8 mouse cellular contexts compared by ENCODE assay signal in genomic region chr19:31082226-31082625, GRCm38 (mm10). TPM values are rescaled to one million over a fixed set of nuclear protein-coding genes. Genes with fewer than 3 reads are reported as not detected.
DNase-seq lines count a peak whose midpoint lies in the region; ATAC-seq and TF ChIP-seq lines count a peak whose summit lies in the region.

No protein-coding gene starts in this region.

- peaks cover 37% of the 10 kb centered on the region for H3K36me3 ChIP-seq in embryonic facial prominence, embryonic 14.5 days (ENCODE audit: control insufficient read depth, insufficient read depth, low read length)
- peaks cover 39% of the 10 kb centered on the region for H3K36me3 ChIP-seq in limb, embryonic 10.5 days
- H3K36me3 ChIP-seq in neural tube, embryonic 13.5 days = peaks cover 32% of the 10 kb centered on the region

- H3K9me3 ChIP-seq in embryonic facial prominence, embryonic 14.5 days (ENCODE audit: control insufficient read depth, low read length) = peaks cover 10% of the 10 kb centered on the region; the same call in 1 of the 2 replicates
- peaks cover 8% of the 10 kb centered on the region; the same call in 1 of the 2 replicates for H3K9me3 ChIP-seq in limb, embryonic 10.5 days (replicated peaks)
- no peaks in the 10 kb centered on the region for H3K9me3 ChIP-seq in neural tube, embryonic 13.5 days

- ATAC-seq in embryonic facial prominence, embryonic 14.5 days (ENCODE audit: low read depth) = no peak
- ATAC-seq in neural tube, embryonic 13.5 days (ENCODE audit: low read depth) = peak; percentile 65

- no peaks in the 10 kb centered on the region for H3K27me3 ChIP-seq in embryonic facial prominence, embryonic 14.5 days (replicated peaks; ENCODE audit: control insufficient read depth, insufficient read depth, low read length)
- no peaks in the 10 kb centered on the region for H3K27me3 ChIP-seq in limb, embryonic 10.5 days (ENCODE audit: low read depth, poor library complexity, severe bottlenecking)
- no peaks in the 10 kb centered on the region for H3K27me3 ChIP-seq in neural tube, embryonic 13.5 days

- 18% methylated on average over 7 of the region's 7 CpGs for WGBS in embryonic facial prominence, embryonic 14.5 days
- WGBS in limb, embryonic 10.5 days = 18% methylated on average over 7 of the region's 7 CpGs
- WGBS in neural tube, embryonic 13.5 days = 15% methylated on average over 7 of the region's 7 CpGs

- no peak for DNase-seq in left cerebral cortex, adult 2 months (ENCODE audit: extremely low spot score in 1 of 2, low spot score in 2 of 2)
- DNase-seq in left cerebral cortex, adult 18-20 months (ENCODE audit: low spot score in 2 of 2) = no peak
- no peak for DNase-seq in embryonic facial prominence, embryonic 14.5 days (ENCODE audit: low spot score)
- DNase-seq in limb, embryonic 10.5 days (ENCODE audit: low spot score) = no peak
- DNase-seq in thymus, postnatal 10 days (ENCODE audit: low spot score in 2 of 2) = no peak
- no peak for DNase-seq in gastrocnemius, postnatal 25 days
- no peak for DNase-seq in retina, embryonic 14.5 days (ENCODE audit: low spot score)

- intact Hi-C loops in left cerebral cortex, adult 2 months (cut with DNase I) = loop anchor here (2.0 to 5.0 kb wide), 2 partner anchors 240 to 583 kb away; no protein-coding TSS in a partner anchor

- no peak for TF ChIP-seq CTCF in left cerebral cortex, adult 2 months (IDR thresholded peaks at IDR 0.05)

- H3K4me2 ChIP-seq in embryonic facial prominence, embryonic 14.5 days (ENCODE audit: low read depth, low read length) = peak overlapping the region; percentile 82
- H3K4me2 ChIP-seq in neural tube, embryonic 13.5 days = peak overlapping the region; percentile 59

- peaks cover 17% of the 10 kb centered on the region for H3K4me1 ChIP-seq in embryonic facial prominence, embryonic 14.5 days (ENCODE audit: control insufficient read depth, insufficient read depth, low read length)
- peaks cover 16% of the 10 kb centered on the region for H3K4me1 ChIP-seq in limb, embryonic 10.5 days
- H3K4me1 ChIP-seq in neural tube, embryonic 13.5 days (replicated peaks) = peaks cover 29% of the 10 kb centered on the region

- H3K27ac ChIP-seq in left cerebral cortex, adult 2 months = peak overlapping the region; percentile 84
- peak overlapping the region; percentile 79 for H3K27ac ChIP-seq in embryonic facial prominence, embryonic 14.5 days (replicated peaks; ENCODE audit: low read depth, low read length)
- peak overlapping the region; percentile 87 for H3K27ac ChIP-seq in limb, embryonic 10.5 days
- peak overlapping the region; percentile 74 for H3K27ac ChIP-seq in neural tube, embryonic 13.5 days (replicated peaks)

- peak overlapping the region; percentile 57 for H3K9ac ChIP-seq in embryonic facial prominence, embryonic 14.5 days (ENCODE audit: low read depth, low read length)
- peak overlapping the region; percentile 61 for H3K9ac ChIP-seq in neural tube, embryonic 13.5 days

- H3K4me3 ChIP-seq in left cerebral cortex, adult 2 months = peak overlapping the region; percentile 83
- H3K4me3 ChIP-seq in embryonic facial prominence, embryonic 14.5 days (ENCODE audit: low read depth, low read length) = peak overlapping the region; percentile 62
- H3K4me3 ChIP-seq in limb, embryonic 10.5 days = peak overlapping the region; percentile 69
- peak overlapping the region; percentile 79 for H3K4me3 ChIP-seq in neural tube, embryonic 13.5 days

RNA-seq across cellular contexts. Expression of gene Cstf2t, which starts 0.4 kb away (rescaled TPM):
- 10 to 100 TPM; 64.3 to 68.6 TPM for total RNA-seq in left cerebral cortex, adult 2 months (2021)
- total RNA-seq in left cerebral cortex, adult 18-20 months (2021) = 10 to 100 TPM; 70.4 to 70.9 TPM
- 33.2 and 39.8 TPM in 2 replicates for polyA plus RNA-seq in embryonic facial prominence, embryonic 14.5 days (2014; fragmentation: Nextera tagmentation; extraction: Ambion mirVana)
- 50.7 and 59.7 TPM in 2 replicates for polyA plus RNA-seq in limb, embryonic 10.5 days (2016; fragmentation: Nextera tagmentation; extraction: Ambion mirVana)
- 66.6 and 71.9 TPM in 2 replicates for polyA plus RNA-seq in neural tube, embryonic 13.5 days (2015; fragmentation: Nextera tagmentation; extraction: Ambion mirVana)
- 10 to 100 TPM; 16.0 to 17.5 TPM for total RNA-seq in gastrocnemius, postnatal 25 days (2021)
